Mouse (Mus musculus): ENCODE measurements around the gene Crybb1. TPM values are rescaled to one million over a fixed set of nuclear protein-coding genes. Genes with fewer than 3 reads are reported as not detected.

Crybb1 gene
- polyA plus RNA-seq, 1 experiment from 2014 or later, result 4.5 TPM

DNA sequence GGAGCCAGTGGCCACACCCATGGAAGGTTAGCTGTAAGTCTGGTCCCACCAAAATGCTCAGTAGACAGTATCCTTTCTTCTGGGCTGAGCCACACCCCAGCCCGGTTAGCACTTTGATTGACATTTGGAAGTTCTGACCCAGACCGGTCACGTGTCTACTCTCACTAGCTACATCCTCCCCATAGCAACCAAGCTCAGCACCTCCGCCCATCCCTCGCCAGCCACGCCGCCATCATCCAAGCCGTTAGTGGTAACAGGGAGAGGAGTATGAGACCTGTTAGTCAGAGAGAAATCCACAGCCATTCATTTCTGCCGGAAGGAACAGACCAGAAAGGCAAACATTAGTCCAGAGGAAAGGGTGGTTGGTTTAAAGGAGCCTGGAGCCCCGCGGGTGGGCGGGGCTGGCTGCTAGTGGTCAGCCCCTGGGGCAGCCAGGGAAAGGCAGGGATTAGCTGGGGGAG lies 40.3 kb upstream of the Crybb1 start:
- no peak overlapping the region for H3K4me3 ChIP-seq (ENCODE audit: low read depth, low read length)
- no peak overlapping the region for H3K9ac ChIP-seq (replicated peaks; ENCODE audit: low read depth, low read length)
- no peak for ATAC-seq (ENCODE audit: low read depth)
- H3K4me2 ChIP-seq (ENCODE audit: low read depth, low read length), result no peak overlapping the region
- H3K27me3 ChIP-seq (ENCODE audit: control insufficient read depth, insufficient read depth, low read length), result no peaks in the 10 kb centered on the region
- H3K36me3 ChIP-seq (ENCODE audit: control insufficient read depth, insufficient read depth, low read length), result peaks cover 20% of the 10 kb centered on the region
- no peaks in the 10 kb centered on the region for H3K9me3 ChIP-seq (ENCODE audit: control insufficient read depth, low read length)
- peaks cover 28% of the 10 kb centered on the region for H3K4me1 ChIP-seq (ENCODE audit: control insufficient read depth, insufficient read depth, low read length)
- peak overlapping the region; percentile 39; the same call in 1 of the 2 replicates for H3K27ac ChIP-seq (ENCODE audit: low read depth, low read length)
- WGBS, result 11% methylated on average over 12 of the region's 12 CpGs

DNA sequence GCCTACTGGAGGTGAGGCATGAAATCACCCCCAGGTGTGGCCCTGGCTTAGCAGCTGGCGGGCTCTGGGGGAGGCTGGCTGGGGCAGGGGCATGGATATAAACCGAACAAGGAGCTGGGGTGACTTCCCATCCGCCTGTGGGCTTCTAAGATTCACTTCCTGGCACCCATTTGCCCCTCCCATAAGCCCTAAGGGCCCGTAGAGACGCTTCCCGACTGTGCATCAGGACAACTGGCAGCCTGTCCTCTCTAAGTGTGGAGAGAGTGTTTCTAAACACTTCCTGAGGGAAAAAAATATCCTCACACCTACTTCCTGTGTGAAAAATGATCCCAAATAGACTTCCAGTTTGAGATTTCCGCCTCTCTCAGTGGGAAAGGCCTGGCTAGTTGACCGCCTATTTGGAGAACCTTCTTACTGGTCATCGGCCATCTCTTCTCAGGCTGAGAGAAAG lies 39.8 kb upstream of the Crybb1 start:
- no peak overlapping the region for H3K9ac ChIP-seq (replicated peaks; ENCODE audit: low read depth, low read length)
- no peak overlapping the region for H3K4me2 ChIP-seq (ENCODE audit: low read depth, low read length)
- 36% methylated on average over 9 of the region's 9 CpGs for WGBS
- peaks cover 25% of the 10 kb centered on the region for H3K36me3 ChIP-seq (ENCODE audit: control insufficient read depth, insufficient read depth, low read length)
- no peak overlapping the region for H3K4me3 ChIP-seq (ENCODE audit: low read depth, low read length)
- no peaks in the 10 kb centered on the region for H3K9me3 ChIP-seq (ENCODE audit: control insufficient read depth, low read length)
- H3K27ac ChIP-seq (ENCODE audit: low read depth, low read length), result peak overlapping the region; percentile 39; the same call in 1 of the 2 replicates
- no peak for ATAC-seq (ENCODE audit: low read depth)
- no peaks in the 10 kb centered on the region for H3K27me3 ChIP-seq (ENCODE audit: control insufficient read depth, insufficient read depth, low read length)
- H3K4me1 ChIP-seq (ENCODE audit: control insufficient read depth, insufficient read depth, low read length), result peaks cover 28% of the 10 kb centered on the region

DNA sequence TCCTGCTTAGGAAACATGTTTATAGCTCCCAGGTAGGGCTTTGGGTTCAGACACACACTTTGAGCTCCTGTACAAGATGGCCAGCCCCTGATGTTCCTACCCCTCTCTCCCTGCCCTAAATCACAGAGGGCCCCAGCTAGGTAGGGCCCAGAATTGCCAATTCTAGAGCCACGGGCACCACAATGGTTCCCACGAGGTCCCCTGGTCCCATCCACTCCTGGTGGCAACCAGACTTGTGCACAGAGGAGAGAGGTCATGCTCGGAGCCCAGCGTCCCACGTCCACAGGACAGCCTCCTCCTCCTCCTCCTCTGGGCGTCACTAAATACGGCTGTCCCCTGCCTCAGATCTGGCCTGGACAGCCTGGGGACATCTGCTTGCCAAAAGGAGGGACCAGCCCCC lies 39.3 kb upstream of the Crybb1 start:
- Histone ChIP-seq H3K9ac (replicated peaks; ENCODE audit: low read depth, low read length) (no peak overlapping the region), H3K4me1 (ENCODE audit: control insufficient read depth, insufficient read depth, low read length) (peaks cover 32% of the 10 kb centered on the region), H3K27ac (ENCODE audit: low read depth, low read length) (no peak overlapping the region), H3K36me3 (ENCODE audit: control insufficient read depth, insufficient read depth, low read length) (peaks cover 30% of the 10 kb centered on the region), H3K27me3 (ENCODE audit: control insufficient read depth, insufficient read depth, low read length) (no peaks in the 10 kb centered on the region), H3K4me2 (ENCODE audit: low read depth, low read length) (no peak overlapping the region), H3K9me3 (ENCODE audit: control insufficient read depth, low read length) (no peaks in the 10 kb centered on the region), H3K4me3 (ENCODE audit: low read depth, low read length) (no peak overlapping the region)
- no peak for ATAC-seq (ENCODE audit: low read depth)
- WGBS, result 62% methylated on average over 7 of the region's 7 CpGs

DNA sequence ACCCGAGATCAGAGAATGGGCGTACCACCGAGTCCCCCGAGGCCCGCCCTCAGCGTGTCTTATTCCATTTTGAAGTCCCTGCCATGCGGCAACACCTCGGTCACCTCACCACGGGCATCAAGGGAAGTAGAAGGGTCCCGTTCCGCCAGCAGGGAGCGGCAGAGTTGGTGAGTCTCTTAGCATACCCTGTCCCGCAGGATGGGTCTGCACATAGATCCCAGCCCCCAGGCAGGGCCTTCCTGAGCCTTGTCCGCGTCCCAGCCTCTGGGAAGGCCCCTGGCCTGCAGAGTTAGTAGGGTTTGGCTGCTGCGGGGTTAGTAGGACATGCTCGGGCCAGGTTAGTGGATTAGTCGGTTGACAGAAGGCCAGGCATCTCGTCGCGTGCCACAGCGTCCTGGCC lies 38.6 kb upstream of the Crybb1 start:
- H3K27ac ChIP-seq (ENCODE audit: low read depth, low read length), result no peak overlapping the region; the same call in 1 of the 2 replicates
- H3K9ac ChIP-seq (replicated peaks; ENCODE audit: low read depth, low read length), result peak overlapping the region; percentile 2; the same call in 1 of the 2 replicates
- no peak for ATAC-seq (ENCODE audit: low read depth)
- no peak overlapping the region for H3K4me3 ChIP-seq (ENCODE audit: low read depth, low read length)
- H3K27me3 ChIP-seq (ENCODE audit: control insufficient read depth, insufficient read depth, low read length), result no peaks in the 10 kb centered on the region
- no peak overlapping the region for H3K4me2 ChIP-seq (ENCODE audit: low read depth, low read length)
- H3K4me1 ChIP-seq (ENCODE audit: control insufficient read depth, insufficient read depth, low read length), result peaks cover 36% of the 10 kb centered on the region
- WGBS, result 58% methylated on average over 22 of the region's 22 CpGs
- no peaks in the 10 kb centered on the region for H3K9me3 ChIP-seq (ENCODE audit: control insufficient read depth, low read length)
- peaks cover 35% of the 10 kb centered on the region for H3K36me3 ChIP-seq (ENCODE audit: control insufficient read depth, insufficient read depth, low read length)

DNA sequence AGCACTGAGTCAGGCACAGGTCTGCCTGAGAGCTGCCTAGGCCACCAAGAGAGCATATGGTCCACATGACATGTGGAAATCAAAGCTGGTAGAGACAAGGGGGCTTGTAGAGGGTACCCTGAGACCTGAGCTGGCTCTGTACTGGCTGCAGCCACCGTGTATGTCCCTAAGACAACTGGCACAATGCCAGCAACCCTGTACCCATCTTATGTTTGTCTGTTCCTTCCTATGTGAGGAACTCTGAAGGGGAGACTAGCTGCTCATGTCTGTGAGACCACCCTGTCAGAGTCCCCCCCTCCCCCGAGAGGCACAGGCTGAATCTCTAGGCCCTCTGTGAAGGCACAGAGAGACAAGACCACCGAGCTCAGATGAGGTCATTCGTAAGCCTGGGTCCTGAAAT lies 36.9 kb upstream of the Crybb1 start:
- H3K4me3 ChIP-seq (ENCODE audit: low read depth, low read length), result no peak overlapping the region
- H3K9ac ChIP-seq (replicated peaks; ENCODE audit: low read depth, low read length), result no peak overlapping the region
- peaks cover 39% of the 10 kb centered on the region for H3K36me3 ChIP-seq (ENCODE audit: control insufficient read depth, insufficient read depth, low read length)
- 0 out of 2 replicates have a peak overlapping the region, but pooled peaks have one; percentile 10 for H3K27ac ChIP-seq (ENCODE audit: low read depth, low read length)
- no peak overlapping the region for H3K4me2 ChIP-seq (ENCODE audit: low read depth, low read length)
- ATAC-seq (ENCODE audit: low read depth), result no peak
- no peaks in the 10 kb centered on the region for H3K9me3 ChIP-seq (ENCODE audit: control insufficient read depth, low read length)
- peaks cover 28% of the 10 kb centered on the region for H3K4me1 ChIP-seq (ENCODE audit: control insufficient read depth, insufficient read depth, low read length)
- H3K27me3 ChIP-seq (ENCODE audit: control insufficient read depth, insufficient read depth, low read length), result no peaks in the 10 kb centered on the region
- WGBS, result 55% methylated on average over 4 of the region's 4 CpGs

DNA sequence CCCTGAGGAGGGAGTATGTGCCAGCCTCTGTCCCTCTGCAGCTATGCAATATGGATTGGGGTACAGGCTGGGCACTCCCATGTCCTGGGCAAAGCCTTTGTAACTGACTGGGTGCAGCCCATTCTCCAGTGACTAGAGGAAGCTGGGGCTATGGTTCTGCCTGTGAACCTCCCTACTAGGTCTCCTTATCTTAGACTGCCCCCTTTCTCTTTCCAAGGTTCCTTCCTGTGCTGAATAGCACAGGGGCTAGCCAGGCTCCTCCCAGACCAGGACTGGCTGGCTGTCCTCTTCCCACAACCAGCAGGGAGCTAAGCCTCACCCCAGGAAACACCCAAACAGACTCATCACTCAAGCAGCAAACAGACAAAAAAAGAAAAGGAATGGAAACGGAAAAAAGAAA lies 36.2 kb upstream of the Crybb1 start:
- Histone ChIP-seq H3K9me3 (ENCODE audit: control insufficient read depth, low read length) (no peaks in the 10 kb centered on the region), H3K4me3 (ENCODE audit: low read depth, low read length) (no peak overlapping the region), H3K36me3 (ENCODE audit: control insufficient read depth, insufficient read depth, low read length) (peaks cover 40% of the 10 kb centered on the region), H3K4me1 (ENCODE audit: control insufficient read depth, insufficient read depth, low read length) (peaks cover 28% of the 10 kb centered on the region), H3K4me2 (ENCODE audit: low read depth, low read length) (no peak overlapping the region), H3K9ac (replicated peaks; ENCODE audit: low read depth, low read length) (no peak overlapping the region), H3K27ac (ENCODE audit: low read depth, low read length) (peak overlapping the region; percentile 34; the same call in 1 of the 2 replicates), H3K27me3 (ENCODE audit: control insufficient read depth, insufficient read depth, low read length) (no peaks in the 10 kb centered on the region)
- no peak for ATAC-seq (ENCODE audit: low read depth)
- WGBS, result 9% methylated on average over 1 of the region's 1 CpGs

DNA sequence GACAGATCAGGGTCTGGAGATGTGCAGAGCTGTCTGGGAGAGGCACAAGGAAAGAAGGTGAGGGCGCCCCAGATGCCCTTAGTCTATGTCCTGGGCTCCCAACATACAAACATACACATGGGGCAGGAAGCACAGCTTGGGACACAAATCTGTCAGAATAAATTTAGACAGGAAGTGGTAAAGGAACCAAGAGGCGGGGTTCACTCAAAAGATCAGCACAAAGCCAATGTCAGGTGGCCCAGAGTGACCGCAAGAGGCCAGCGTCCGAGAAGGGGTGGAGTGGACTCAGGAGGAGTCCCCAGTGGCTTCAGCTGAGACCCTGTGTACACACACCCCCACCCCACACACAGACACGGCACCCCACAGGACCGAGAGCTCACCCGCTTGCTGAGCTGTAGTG lies 35.4 kb upstream of the Crybb1 start:
- WGBS, result 82% methylated on average over 8 of the region's 8 CpGs
- Histone ChIP-seq H3K27me3 (ENCODE audit: control insufficient read depth, insufficient read depth, low read length) (no peaks in the 10 kb centered on the region), H3K9me3 (ENCODE audit: control insufficient read depth, low read length) (no peaks in the 10 kb centered on the region), H3K27ac (ENCODE audit: low read depth, low read length) (peak overlapping the region; percentile 23; the same call in 1 of the 2 replicates), H3K9ac (replicated peaks; ENCODE audit: low read depth, low read length) (no peak overlapping the region), H3K4me1 (ENCODE audit: control insufficient read depth, insufficient read depth, low read length) (peaks cover 33% of the 10 kb centered on the region), H3K36me3 (ENCODE audit: control insufficient read depth, insufficient read depth, low read length) (peaks cover 42% of the 10 kb centered on the region), H3K4me2 (ENCODE audit: low read depth, low read length) (no peak overlapping the region), H3K4me3 (ENCODE audit: low read depth, low read length) (no peak overlapping the region)
- no peak for ATAC-seq (ENCODE audit: low read depth)

DNA sequence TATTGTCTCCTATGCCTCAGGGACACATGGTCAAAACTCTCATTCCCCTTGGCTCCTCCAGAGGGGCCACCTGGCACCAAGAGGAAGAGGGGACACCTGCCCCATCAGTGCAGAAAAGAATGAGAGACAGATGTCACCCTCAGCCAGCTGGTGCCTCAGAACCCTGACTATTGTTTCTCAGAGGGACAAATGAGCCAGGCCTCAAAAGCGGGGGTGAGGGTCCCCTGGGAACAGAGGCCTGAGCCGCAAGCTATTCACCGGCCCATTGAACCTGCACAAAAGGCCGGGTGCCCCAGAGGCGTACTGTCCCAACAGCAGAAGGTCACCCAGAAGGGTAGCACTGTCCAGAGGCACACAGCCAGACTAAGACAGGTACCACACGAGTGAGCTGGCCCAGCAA lies 30.0 kb upstream of the Crybb1 start:
- H3K4me1 ChIP-seq (ENCODE audit: control insufficient read depth, insufficient read depth, low read length), result peaks cover 33% of the 10 kb centered on the region
- 4% methylated on average over 6 of the region's 6 CpGs for WGBS
- ATAC-seq (ENCODE audit: low read depth), result no peak

DNA sequence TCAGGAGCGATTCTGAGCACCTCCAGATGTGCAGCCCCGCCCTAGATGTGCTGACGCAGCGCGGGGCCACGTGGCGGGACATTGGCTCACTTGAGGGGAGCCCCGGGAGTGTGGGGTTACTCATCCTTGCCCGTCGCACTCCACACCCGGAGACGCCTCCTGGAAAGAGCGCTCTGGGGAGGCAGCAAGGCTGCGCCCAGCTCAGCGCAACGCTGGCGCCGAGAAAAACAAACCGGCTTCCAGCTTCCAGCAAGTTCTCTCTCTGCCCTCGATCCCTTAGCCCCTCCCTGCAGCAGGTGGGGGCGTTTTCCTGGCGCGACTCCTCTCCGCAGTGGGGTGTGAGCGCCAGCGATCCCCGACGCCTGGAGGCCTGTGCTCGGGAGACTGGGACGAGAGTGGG lies 28.3 kb upstream of the Crybb1 start:
- Histone ChIP-seq H3K27ac (ENCODE audit: low read depth, low read length) (peak overlapping the region; percentile 98), H3K4me2 (ENCODE audit: low read depth, low read length) (peak overlapping the region; percentile 94), H3K9me3 (ENCODE audit: control insufficient read depth, low read length) (no peaks in the 10 kb centered on the region), H3K36me3 (ENCODE audit: control insufficient read depth, insufficient read depth, low read length) (peaks cover 7% of the 10 kb centered on the region; the same call in 1 of the 2 replicates), H3K4me1 (ENCODE audit: control insufficient read depth, insufficient read depth, low read length) (peaks cover 25% of the 10 kb centered on the region), H3K4me3 (ENCODE audit: low read depth, low read length) (peak overlapping the region; percentile 56), H3K27me3 (ENCODE audit: control insufficient read depth, insufficient read depth, low read length) (no peaks in the 10 kb centered on the region), H3K9ac (replicated peaks; ENCODE audit: low read depth, low read length) (peak overlapping the region; percentile 92)
- ATAC-seq (ENCODE audit: low read depth), result peak; percentile 33
- under 1% methylated on average over 28 of the region's 30 CpGs for WGBS

More for the DNA sequence above, 30.0 kb upstream of the Crybb1 start:
- Histone ChIP-seq H3K36me3 (ENCODE audit: control insufficient read depth, insufficient read depth, low read length) (peaks cover 19% of the 10 kb centered on the region), H3K9me3 (ENCODE audit: control insufficient read depth, low read length) (no peaks in the 10 kb centered on the region), H3K27ac (ENCODE audit: low read depth, low read length) (peak overlapping the region; percentile 55; the same call in 1 of the 2 replicates), H3K4me2 (ENCODE audit: low read depth, low read length) (peak overlapping the region; percentile 94), H3K9ac (replicated peaks; ENCODE audit: low read depth, low read length) (peak overlapping the region; percentile 3), H3K27me3 (ENCODE audit: control insufficient read depth, insufficient read depth, low read length) (no peaks in the 10 kb centered on the region), H3K4me3 (ENCODE audit: low read depth, low read length) (peak overlapping the region; percentile 56)
